Mouse (Mus musculus) heart, postnatal 36 days (tissue): ENCODE measurements around the gene 4930519G04Rik. TPM values are rescaled to one million over a fixed set of nuclear protein-coding genes. Genes with fewer than 3 reads are reported as not detected.
"Not testable (repeated sequence)": the region's sequence is repeated elsewhere in the genome, so short reads cannot be mapped to it uniquely, and the experiment has no call there.

Source experiments
- DNase-seq, 2 experiments: peaks; one replicate each; pipeline ENCODE4 v3.0.0; 2021 to 2022
- intact Hi-C: fragments of 180-260 bp; cut with DNase I; formaldehyde crosslinking; loops from one replicate; pipeline ENCODE4 v1.15.1; 2025
- microRNA-seq, 2 experiments: library from miRNA; unstranded; fragments of <30 nt; microRNA quantifications; one replicate each; pipeline ENCODE4 v1.2.0; 2021; ENCODE audit warnings: borderline number of aligned reads in 2 of 2
- total RNA-seq, 2 experiments: library from RNA; stranded (reverse); gene quantifications; 2 replicates each; pipeline ENCODE4 v1.2.3; 2021

The 4930519G04Rik gene
- total RNA-seq, 2 experiments from 2014 or later = not detected

DNA sequence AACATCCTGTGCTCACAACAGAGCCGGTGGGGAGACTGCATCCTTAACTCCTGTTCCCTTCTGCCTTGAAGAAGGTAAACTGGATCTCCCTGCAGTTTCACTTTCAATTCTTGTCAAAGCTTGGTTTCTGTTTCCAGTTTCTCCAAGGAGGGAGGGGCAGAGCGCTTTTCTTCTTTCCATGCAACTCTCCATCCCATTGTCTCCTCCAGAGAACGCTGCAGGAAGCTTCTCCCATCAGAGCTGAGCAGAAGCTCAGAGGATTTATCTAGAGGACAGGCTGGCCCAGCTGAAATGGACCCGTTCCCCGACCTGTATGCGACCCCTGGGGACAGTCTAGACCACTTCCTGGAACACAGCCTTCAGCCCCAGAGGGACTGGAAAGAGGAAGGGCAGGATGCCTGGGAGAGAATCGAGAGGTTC lies 43.9 kb downstream of the 4930519G04Rik start:
- DNase-seq = peak; percentile 59 to 71
- intact Hi-C loops = loop anchor here (1.0 kb wide), 1 partner anchor 8 kb away; no protein-coding TSS in a partner anchor

- intact Hi-C loops = no loop called here
- DNase-seq = no peak
Observed at GRCm38 (mm10) chr5:114898857-114899256, 45.4 kb downstream of the 4930519G04Rik start.

DNA sequence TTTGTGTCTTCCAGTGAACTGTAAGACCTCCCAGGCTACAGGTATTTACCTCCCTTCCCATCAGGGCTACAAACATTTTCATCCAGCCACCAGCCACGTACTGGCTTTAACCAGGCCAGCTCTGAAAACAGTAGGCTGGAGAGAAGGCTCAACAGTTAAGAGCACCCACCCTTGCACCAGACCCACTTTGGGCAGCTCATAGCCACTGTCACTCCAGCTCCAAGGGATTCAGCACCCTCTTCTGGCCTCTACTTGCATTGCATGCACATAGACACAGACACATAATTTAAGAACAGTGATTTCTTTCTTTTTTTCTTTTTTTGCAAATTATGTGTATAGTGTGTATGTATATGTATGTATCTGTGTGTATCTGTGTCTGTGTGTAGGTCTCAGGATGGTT lies 48.9 kb downstream of the 4930519G04Rik start:
- intact Hi-C loops = loop anchor here (5.0 kb wide), 1 partner anchor 75 kb away; no protein-coding TSS in a partner anchor
- DNase-seq = peak in 1 of 2 experiments; percentile 58

GRCm38 (mm10) chr5:114908598-114909305 lies 55.3 kb downstream of the 4930519G04Rik start:
- intact Hi-C loops = no loop called here
- no peak for DNase-seq

GRCm38 (mm10) chr5:114913686-114914085 lies 60.2 kb downstream of the 4930519G04Rik start:
- intact Hi-C loops = no loop called here

GRCm38 (mm10) chr5:114914855-114915254 lies 61.4 kb downstream of the 4930519G04Rik start:
- intact Hi-C loops = no loop called here
- no peak for DNase-seq

More at GRCm38 (mm10) chr5:114913686-114914085, 60.2 kb downstream of the 4930519G04Rik start:
- DNase-seq = no peak

- intact Hi-C loops = no loop called here
- no peak for DNase-seq
Observed at GRCm38 (mm10) chr5:114915854-114916253, 62.4 kb downstream of the 4930519G04Rik start.

GRCm38 (mm10) chr5:114916777-114917176 lies 63.3 kb downstream of the 4930519G04Rik start:
- intact Hi-C loops = no loop called here
- peak in 1 of 2 experiments; percentile 16 for DNase-seq

DNA sequence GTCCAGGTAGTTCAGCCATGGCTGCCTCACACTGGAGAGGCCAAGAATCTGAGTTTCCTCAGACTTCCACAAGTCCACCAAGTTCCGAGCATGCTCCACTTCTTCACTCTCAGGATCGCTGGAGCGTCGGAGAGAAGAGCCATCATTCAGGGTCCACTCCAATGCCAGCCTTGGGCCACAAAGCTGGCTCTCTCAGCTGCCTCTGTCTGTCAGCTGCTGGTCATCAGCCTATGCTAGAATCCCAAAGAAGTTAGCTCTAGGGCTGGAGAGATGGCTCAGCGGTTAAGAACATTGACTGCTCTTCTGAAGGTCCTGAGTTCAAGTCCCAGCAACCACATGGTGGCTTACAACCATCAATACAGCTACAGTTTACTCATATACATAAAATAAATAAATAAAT lies 63.9 kb downstream of the 4930519G04Rik start:
- DNase-seq, intact Hi-C loops: not testable (repeated sequence)

DNA sequence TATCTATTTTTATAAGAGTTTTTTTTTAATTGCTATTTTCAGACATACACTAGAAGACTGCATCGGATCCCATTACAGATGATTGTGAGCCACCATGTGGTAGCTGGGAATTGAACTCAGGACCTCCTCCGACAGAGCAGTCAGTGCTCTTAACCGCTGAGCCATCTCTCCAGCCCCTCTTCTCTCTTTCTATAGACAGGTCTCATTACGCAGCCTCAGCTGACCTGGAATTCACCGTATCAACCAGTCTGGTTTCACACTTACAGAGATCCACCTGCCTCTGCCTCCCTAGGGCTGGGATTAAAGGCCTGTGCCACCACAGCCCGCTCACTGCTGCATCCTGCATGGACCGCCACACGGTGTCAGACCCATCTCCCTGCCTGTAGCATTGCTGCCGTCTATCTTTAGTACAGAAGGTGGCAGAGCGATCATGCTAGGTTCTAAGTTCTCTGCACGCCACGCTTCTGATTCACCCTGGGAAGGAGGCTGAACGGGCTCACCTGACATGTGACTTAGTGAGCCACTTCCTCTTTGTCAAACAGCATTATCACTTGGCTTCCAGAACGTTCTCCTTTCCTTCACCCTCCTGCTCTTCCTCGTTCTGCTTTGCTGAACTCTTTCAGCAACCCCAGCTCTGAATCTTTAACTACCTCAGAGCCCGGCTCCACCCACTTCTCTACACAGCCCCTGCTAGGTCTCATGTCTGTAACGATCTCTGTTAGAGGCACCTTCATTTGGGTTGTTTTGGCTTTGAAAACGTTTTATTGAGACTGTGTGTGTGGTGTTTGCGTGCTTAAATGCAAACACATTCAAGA lies 68.3 kb downstream of the 4930519G04Rik start:
- DNase-seq = peak in 1 of 2 experiments; percentile 16
- intact Hi-C loops = no loop called here

DNA sequence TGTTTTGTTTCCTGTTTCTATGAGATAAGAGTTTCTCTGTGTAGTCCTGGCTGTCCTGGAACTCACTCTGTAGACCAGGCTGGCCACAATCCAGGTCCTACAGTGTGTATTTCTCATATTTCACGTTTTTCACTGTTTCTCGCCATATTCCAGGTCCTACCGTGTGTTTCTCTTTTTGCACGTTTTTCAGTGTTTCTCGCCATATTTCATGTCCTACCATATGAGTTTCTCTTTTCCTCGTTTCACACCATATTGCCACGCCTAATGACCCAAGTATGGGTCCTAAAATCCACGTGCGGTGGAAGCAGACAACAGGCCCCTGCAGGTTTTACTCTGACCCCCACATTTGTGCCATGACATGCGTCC lies 68.9 kb downstream of the 4930519G04Rik start:
- intact Hi-C loops = no loop called here
- DNase-seq = no peak

DNA sequence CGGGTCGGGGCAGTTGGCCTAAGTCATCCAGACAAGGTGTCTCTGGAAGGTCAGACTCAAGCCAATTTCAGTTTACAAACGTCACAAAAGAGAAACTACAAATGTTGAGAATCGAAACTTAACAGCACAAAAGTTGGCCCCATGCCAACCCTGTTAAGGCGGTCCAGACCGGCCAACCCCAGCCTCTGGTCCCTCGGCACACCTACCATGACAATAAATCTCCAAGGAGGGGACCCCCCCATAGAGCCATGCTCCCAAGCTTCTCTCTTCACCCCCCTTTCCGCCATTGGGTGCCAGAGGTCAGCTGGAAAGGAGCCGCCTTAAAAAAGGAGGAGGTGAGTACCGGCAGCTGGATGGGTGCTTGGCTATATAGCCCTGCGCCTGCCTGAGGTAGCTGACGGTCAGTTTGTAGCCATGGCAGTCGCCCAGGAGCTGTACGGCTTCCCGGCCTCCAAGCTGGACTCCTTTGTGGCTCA lies 69.6 kb downstream of the 4930519G04Rik start, which contains the start of gene Oasl1:
Oasl1 (plus strand) TSS at position 243 of the 476 bp plus-strand sequence.
- intact Hi-C loops = no loop called here

GRCm38 (mm10) chr5:114926153-114926684 lies 72.8 kb downstream of the 4930519G04Rik start:
- intact Hi-C loops = no loop called here
- no peak for DNase-seq

More for the DNA sequence above, 69.6 kb downstream of the 4930519G04Rik start, which contains the start of gene Oasl1:
- peak; percentile 70 to 71 for DNase-seq

DNA sequence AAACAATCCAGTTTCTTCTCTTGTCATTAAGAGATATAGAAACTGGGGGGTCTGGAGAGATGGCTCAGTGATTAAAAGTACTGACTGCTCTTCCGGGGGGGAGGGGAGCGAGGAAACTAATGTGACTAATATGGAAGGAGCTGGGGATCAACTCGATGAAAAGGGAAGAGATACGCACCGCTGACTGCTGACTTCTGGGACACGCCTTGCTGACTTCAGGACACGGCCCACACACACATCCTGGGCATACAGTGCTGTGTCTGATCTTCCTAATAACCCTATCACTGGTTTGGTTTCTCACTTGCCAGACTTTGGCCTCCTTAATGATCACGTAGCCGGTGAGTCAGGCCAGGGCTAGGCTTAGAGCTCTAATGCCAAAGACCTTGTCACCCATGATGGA lies 73.3 kb downstream of the 4930519G04Rik start:
- no peak for DNase-seq
- intact Hi-C loops = no loop called here

DNA sequence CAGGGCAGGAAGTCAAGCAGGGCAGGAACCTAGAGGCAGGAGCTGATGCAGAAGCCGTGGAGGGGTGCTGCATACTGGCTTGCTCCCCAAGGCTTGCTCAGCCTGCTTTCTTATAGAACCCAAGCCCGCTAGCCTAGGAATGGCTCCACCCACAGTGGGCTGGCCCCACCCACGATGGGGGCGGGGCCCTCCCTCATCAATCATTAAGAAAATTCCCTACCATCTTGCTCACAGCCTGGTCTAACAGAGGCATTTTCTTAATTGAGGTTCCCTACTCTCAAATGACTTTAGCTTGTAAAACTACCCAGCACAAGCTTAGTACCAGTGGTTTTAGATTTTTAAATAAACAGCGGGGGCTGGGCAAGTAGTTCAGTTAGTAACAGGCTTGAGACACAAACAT lies 78.2 kb downstream of the 4930519G04Rik start:
- DNase-seq = no peak
- intact Hi-C loops = no loop called here

GRCm38 (mm10) chr5:114933206-114933605 lies 79.7 kb downstream of the 4930519G04Rik start:
- intact Hi-C loops = no loop called here
- DNase-seq = no peak

Small RNAs within 50 kb of the gene (microRNA-seq; reads per million reads assigned to microRNA genes)
- gene Mir6240 = 13.5 to 28.2 reads per million in 2 experiments

Other genes starting within 250 kb of the 4930519G04Rik start
- gene Trpv4, start 195.2 kb upstream of the 4930519G04Rik start, total RNA-seq = 1 to 10 TPM; 2.6 to 7.0 TPM
- 10 to 100 TPM; 16.0 to 17.2 TPM for gene Gltp, start 162.7 kb upstream of the 4930519G04Rik start, total RNA-seq
- gene Tchp, start 145.9 kb upstream of the 4930519G04Rik start, total RNA-seq = 1 to 10 TPM; 3.7 to 5.4 TPM
- 10 to 100 TPM; 30.9 to 42.3 TPM for gene Ankrd13a, start 79.0 kb upstream of the 4930519G04Rik start, total RNA-seq
- gene Git2, start 78.1 kb upstream of the 4930519G04Rik start, total RNA-seq = 10 to 100 TPM; 28.7 to 32.0 TPM
- gene 1500011B03Rik, start 30.2 kb upstream of the 4930519G04Rik start, total RNA-seq = 1 to 10 TPM; 5.2 to 5.9 TPM
- not detected for gene Gm9936, start 5.0 kb downstream of the 4930519G04Rik start, total RNA-seq
- gene Oasl2, start 43.3 kb downstream of the 4930519G04Rik start, total RNA-seq = 10 to 100 TPM in 1 of 2 experiments, 1 to 10 TPM in 1; 6.8 to 10.9 TPM
- 1 to 10 TPM; 1.0 to 1.8 TPM for gene Oasl1, start 69.6 kb downstream of the 4930519G04Rik start, total RNA-seq
- 10 to 100 TPM; 29.9 to 30.1 TPM for gene 2210016L21Rik, start 88.5 kb downstream of the 4930519G04Rik start, total RNA-seq
- not detected for gene Hnf1a, start 117.4 kb downstream of the 4930519G04Rik start, total RNA-seq
- 10 to 100 TPM; 33.0 to 35.8 TPM for gene Sppl3, start 157.5 kb downstream of the 4930519G04Rik start, total RNA-seq
- not detected for gene Gm10401, start 244.6 kb downstream of the 4930519G04Rik start, total RNA-seq